Mouse (Mus musculus) retina, postnatal 1 day (tissue): Measurements from ENCODE around the gene Ms4a6b.
"Not testable (repeated sequence)": the region's sequence is repeated elsewhere in the genome, so short reads cannot be mapped to it uniquely, and the experiment has no call there.

ENCODE experiments used
- DNase-seq: peaks from one replicate; pipeline ENCODE4 v3.0.0-alpha.2; 2012

Ms4a6b gene

DNA sequence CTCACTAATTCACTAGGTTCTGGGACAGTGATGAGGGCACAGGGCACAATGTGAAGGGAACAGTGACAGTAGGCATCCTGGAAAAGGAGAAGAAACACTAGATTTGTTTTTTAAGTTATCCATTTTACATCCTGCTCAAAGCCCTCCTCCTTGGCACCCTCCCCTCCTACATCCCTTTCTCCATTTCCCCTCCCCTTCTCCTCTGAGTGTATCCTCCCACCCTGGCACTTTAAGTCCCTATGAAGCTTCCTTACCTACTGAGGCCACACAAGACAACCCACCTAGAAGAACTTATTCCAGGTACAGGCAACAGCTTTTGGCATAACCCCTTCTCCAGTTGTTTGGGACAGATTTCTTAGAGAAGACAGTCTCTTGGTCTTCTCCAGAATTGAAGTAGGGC is at the start of gene Ms4a6b:
TSS of gene Ms4a6b (plus strand) at position 267 of the 400 bp plus-strand sequence.
- no peak for DNase-seq

DNA sequence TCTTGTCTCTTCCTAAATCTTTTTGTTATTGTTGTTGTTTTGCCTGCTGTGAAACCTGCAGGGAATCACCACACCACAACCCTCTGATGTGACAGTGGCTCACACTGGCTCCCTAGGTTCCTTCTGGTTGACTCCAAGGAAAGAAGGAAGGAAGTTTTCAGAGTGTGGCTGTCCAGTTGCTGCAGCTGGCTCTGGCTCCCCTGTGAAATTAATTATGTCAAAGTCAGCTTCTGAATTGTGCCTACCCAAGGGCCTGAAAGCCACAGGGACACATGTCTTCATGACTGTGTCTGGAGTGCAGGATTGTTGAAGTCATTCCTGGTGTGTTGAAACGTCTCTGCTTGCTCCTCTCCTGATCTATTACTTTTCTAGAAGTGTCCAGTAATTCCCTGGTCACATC is 48.0 kb upstream of the Ms4a6b start:
- not testable (repeated sequence) for DNase-seq

DNA sequence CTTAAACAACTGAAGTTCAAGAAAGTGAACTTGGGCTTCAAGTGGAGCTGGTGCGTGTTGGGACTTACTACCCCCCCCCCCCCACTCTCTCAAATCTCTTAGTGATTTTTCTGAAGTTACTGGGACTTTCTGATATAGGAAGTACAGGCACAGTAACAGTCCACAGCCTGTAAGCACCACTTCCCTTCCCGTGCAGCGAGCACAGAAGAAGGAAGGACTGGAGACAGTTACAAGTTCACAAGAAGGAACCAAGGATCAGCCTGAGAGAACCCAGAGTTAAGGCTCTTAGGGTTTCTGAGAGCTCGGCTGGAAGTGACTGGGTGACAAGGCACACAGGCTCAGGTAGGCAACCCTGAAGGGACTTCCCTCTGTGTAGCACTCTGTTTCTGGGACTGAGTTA is 47.1 kb upstream of the Ms4a6b start, which contains the start of gene Ms4a6c:
TSS of gene Ms4a6c (plus strand) at position 152 of the 400 bp plus-strand sequence.
- DNase-seq: not testable (repeated sequence)

DNA sequence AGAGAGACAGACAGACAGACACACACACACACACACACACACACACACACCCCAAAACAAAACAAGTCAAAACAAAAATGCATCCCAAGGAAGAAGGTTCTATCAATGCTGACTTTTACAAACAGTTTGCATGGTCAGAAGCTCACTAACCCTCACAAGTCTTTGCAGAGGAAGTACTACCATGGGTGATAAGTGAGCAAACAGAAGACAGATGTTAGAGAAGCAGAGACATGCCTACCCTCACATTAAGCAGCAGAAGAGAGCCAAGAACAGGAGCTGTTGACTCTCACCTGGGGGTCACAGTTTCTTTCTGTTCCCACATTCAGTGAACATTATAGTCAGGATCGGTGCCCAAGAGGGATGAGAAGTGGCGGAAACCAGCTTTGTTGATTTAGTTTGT is 36.6 kb upstream of the Ms4a6b start:
- DNase-seq: no peak

DNA sequence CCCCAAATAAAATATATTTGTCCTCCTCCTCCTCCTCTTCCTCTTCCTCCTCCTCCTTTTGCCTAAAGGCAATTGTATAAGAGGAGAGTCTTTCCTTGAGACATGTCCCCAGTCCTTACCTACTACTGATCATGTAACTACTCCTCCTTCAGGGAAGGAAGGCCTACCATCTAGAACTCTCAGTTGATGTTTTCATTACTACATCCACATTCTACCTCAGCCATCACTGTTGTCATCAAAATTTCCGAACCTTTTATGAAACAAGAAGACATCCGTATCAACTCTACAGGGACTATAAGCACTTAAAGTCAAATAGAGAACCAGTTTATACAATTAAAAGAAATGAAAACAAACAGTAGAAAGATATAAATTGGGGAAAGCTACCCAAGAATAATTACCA is 33.6 kb upstream of the Ms4a6b start:
- DNase-seq: no peak

DNA sequence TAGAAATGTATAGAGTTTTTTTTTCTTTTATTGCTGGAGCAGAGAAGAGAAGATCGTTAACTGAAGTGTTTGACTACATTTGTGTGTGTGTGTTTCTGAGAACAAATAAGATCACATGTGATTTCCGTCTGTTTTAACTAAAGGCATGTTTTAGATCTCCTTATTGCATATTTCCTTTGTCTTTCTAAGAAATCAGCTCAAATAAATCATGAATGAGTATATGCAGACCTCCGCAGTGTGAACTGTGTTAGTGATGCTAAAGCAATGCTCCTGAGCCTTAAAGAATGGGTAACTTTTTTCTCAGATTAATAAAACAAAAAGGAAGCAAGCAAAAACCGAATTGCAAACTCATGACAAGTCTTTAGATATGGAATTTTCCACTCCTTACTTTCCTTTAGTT is 32.4 kb upstream of the Ms4a6b start:
- no peak for DNase-seq

DNA sequence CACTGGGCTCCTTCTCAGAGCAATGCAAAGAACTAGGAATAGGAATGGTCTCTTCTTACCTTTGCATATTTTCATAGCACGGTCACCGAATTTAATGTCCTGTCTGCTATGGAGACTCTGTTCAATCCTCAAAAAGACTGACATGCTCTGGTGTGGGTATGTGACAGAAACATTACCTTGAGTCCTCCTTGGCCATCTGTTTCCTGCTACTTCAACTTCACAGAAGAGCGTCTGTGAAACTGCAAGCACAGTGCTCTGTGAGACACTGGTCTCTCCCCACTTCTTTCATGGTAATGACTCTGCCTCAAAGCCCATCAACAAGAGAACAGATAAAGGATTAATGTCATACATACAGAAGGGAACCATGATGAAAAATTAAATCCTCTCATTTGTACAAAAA is 31.9 kb upstream of the Ms4a6b start:
- DNase-seq: no peak

DNA sequence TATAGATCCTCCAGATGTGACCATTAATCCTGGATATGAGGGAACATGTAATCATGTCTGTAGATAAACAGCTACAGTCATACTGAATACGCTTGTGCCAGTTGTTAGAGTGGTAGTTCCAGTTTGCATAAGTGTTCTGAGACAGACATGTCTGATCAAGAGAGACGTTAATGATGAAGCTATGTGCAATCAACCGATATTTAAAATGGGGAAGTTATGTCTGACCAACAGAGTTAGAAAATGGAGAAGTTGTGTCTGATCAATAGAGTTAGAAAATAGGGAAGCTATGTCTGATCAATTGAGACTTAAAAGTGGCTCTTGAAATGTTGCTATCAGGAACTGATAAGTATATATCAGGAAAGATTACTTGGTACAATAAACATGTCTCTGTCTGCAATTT is 31.0 kb upstream of the Ms4a6b start:
- no peak for DNase-seq

DNA sequence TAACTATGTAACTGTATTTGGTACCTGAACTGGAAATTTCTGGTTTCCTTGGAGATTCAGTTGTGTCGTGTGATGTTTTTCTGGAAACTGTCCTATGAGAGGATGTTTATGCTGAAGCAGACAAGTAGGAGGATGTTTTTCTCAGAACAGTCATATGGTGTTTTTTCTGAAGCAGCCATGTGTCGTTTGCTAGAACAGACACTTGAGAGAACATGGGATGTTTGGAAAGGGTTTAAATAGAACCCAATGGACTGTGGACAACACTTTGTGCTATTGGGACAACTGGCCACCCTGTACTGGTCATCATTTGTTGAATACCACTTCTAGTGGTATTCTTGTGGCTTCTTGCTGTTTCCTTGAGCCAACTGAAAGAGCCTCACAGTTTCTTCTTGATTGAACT is 30.6 kb upstream of the Ms4a6b start, which contains the start of gene Gm8369:
TSS of gene Gm8369 (plus strand) at position 193 of the 400 bp plus-strand sequence.
- no peak for DNase-seq

DNA sequence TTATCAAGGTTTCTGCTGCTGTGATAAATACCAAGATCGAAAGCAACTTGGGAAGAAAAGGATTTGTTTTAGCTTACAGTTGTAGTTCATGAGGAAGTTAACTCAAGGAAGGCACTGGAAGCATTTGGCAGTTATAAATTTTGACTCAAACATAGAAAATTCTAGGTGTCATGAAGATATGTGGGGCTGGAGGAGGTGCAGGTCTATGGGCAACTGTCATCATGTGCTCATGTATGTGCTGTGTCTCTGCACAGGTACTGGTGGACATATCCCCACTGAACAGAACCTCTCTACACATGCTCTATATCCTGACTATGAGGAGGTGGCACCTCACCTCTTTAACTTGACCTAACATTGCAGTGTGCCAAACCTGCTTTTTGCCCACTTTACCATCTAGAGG is 29.7 kb upstream of the Ms4a6b start:
- DNase-seq: no peak

DNA sequence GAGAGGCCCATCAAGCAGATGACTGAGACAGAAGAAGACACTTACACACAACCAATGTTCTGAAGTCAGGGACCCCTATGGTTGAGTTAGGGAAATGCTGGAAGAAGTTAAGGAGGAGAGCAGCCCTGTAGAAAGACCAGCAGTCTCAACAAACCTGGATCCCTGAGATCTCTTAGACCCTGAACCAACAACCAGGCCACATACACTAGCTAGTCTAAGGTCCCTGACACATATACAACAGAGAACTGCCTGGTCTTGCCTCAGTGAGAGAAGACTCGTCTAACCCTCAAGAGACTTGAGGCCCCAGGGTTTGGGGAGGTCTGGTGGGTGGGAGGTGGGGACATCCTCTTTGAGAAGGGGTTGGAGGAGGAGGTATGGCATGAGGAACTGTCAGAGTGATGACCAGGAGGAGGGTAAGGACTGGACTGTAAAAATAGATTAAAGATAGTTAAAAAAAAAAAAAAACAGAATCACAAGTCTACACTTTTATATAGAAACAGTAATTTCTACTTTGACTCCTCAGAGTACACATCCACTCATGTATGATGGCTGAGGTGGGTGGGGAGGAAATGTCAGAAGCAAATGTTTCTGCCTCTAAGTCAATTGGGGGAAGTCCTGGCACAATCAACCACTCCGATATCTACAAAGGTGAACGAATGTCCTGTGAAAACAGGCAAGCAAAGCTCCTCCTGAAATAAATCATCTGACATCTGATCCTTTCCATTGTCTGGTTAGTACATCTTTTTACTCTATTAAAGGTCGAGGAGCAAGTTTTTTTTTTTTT is 24.7 kb upstream of the Ms4a6b start:
- DNase-seq: no peak

DNA sequence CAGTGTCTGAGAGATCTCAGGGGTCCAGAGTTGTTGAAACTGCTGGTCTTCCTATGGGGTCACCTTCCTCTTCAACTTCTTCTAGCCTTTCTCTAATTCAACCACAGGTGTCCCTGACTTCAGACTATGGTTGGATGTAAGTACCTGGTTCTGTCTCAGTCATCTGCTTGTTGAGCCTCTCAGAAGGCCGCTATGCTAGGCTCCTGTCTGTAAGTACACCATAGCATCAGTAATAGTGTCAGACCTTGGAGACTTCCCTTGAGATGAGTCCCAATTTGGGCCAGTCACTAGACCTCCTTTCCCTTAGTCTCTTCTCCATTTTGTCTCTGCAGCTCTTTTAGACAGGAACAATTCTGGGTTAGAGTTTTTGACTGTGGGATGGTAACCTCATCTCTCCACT is 23.6 kb upstream of the Ms4a6b start:
- no peak for DNase-seq

DNA sequence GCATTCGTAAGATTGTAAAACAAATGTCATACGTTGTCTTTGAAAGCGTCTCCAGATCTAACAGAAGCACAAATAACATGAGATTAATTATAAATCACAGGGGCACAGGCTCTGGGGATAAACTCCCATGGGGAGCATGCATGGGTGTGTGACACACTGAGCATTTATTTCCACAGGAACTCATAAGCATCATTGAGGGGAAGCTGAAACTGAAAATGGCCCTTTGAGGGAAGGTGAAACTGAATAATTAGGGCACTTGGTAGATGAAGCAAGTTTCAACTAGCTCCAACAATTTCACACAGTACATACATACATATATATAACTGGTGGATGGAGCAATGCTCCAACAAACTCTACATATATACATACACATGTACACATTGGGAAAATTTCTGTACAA is 21.8 kb upstream of the Ms4a6b start:
- DNase-seq: no peak

DNA sequence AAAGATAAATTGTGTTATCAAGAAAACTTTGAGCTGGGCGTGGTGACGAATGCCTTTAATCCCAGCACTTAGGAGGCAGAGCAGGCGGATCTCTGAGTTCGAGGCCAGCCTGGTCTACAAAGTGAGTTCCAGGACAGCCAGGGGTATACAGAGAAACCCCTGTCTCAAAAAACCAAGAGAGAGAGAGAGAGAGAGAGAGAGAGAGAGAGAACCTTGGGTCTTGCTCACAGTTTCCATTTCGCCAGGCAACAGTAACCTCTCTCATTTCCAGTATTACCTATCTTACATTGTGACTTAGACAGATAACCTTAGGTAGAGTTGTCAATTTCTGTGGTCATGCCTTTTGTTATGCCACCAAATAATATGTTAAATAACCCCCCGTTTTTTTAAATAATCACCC is 20.0 kb upstream of the Ms4a6b start:
- no peak for DNase-seq

DNA sequence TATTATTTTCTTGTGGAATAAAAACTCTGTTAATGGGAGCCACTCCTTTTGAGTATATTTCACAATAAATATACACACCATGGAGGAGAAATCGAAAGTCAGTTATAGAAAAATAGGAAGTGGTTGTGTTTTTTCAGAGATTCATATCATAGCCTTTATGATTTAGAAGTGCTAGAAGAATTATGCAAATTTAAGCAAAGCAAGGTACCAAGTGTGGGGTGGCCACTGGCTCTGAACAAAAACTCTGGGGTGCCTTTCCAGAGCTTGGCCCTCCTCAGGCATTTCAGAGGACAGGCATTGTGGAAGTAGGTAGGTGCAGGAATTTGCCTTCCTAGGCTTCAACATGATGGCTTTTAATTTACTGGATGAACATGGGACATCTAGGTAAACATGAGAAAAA is 19.0 kb upstream of the Ms4a6b start:
- DNase-seq: not testable (repeated sequence)

DNA sequence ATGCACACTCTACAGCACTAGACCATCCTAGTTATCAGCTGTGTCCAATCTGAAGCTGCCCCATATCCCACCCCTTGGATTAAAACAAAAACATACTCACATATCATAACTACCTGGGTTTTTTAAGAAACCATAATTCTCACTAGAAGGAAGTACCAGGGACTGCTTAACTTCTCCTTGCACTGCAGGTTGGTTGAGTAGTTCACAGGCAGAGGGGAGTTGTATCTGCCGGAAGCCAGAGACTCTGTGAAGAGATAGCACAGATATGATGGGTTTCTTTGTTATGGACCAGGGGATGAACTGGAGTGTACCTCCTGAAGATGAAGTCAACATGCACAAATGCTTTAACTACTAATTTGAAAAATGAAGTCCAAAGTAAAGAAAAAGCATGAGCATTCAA is 15.5 kb upstream of the Ms4a6b start:
- DNase-seq: no peak

DNA sequence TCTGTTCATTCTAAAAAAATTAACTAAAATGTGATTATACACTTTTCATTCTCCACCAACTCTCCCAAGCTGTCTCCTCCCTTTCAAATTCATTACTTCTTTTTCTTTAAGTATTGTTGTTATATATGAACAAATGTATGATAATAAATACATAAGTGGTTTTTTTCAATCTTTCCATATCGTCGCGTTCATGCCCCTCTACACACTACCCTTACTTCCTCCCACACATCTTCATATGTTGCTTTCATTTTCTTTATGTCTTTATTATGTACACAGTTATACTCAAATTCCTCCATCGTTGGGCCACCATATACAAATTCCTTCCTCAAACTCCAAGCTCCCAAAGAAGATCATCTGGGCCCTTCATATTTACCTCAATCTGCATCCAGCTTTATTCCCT is 15.0 kb upstream of the Ms4a6b start:
- no peak for DNase-seq

DNA sequence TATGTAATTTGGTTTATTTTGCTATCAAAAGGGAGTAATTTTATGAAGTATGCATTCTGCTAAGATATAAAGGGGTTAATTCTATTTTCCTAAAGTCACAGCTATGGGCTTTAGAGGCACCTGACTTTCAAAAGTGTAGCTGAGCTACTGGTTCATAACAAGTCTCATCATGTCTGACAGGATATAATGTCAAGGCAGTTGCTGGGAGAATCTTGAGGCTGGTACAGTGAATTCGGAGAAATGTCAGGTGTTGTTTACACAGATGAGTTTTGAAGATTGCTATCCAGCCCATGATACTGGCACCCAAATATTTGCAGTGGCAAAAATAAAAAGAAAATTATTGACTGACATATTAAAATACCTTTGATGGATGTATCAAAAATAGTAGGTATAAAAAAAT is 11.5 kb upstream of the Ms4a6b start:
- DNase-seq: no peak

DNA sequence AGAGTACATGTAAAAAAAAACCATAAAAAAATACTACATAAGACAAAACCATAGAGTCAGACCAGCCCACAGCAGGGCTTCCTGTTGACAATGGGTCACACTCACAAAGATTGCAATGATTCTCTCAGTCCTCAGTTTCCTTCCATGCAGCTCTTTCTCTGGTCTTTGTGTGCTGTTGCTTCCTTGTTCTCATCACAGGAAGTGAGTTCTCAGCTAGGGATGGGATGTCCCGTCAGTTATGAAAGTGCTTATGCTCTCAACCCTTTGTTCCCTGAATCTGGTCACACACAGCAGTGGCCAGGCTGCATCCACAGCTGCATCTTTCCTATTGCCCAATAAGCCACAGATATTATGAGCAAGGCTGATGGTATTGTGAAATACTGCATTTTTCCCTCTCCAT is 2.9 kb upstream of the Ms4a6b start:
- DNase-seq: no peak

DNA sequence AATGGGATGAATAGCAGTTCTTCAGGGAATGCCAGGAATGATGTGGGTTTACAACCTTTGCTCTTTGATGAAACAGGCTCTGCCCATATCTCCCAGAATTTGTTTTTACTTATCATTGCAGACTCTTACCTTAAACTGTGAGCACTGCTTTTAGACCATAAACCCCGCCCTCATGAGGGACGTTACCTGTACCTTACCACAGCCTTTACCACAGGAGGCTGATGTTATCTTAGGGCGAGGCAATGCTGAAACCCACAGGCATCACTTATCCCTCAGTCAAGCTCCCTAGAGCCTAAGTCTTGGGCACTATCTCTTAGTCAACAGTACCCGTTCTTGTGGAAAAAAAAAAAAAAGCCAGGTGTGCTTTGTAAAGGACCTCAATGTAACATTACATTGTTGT is 533 bp downstream of the Ms4a6b start:
- no peak for DNase-seq

DNA sequence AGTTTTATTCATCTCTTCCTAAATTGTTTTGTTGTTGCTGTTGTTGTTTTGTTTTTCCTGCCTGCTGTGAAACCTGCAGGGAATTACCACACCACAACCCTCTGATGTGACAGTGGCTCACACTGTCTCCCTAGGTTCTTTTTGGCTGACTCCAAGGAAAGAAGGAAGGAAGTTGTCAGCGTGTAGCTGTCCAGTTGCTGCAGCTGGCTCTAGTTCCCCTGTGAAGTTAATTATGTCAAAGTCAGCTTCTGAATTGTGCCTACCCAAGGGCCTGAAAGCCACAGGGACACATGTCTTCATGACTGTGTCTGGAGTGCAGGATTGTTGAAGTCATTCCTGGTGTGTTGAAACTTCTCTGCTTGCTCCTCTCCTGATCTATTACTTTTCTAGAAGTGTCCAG is 1.1 kb downstream of the Ms4a6b start:
- not testable (repeated sequence) for DNase-seq

DNA sequence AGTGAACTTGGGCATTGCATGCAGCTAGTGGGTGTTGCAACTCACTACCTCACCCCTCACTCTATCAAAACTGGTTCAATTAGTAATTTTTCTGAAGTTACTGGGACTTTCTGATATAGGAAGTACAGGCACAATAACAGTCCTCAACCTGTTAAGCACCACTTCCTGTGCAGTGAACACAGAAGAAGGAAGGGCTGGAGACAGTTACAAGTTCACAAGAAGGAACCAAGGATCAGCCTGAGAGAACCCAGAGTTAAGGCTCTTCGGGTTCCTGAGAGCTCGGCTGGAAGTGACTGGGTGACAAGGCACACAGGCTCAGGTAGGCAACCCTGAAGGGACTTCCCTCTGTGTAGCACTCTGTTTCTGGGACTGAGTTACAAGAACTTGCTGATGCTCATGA is 2.0 kb downstream of the Ms4a6b start:
- DNase-seq: not testable (repeated sequence)

DNA sequence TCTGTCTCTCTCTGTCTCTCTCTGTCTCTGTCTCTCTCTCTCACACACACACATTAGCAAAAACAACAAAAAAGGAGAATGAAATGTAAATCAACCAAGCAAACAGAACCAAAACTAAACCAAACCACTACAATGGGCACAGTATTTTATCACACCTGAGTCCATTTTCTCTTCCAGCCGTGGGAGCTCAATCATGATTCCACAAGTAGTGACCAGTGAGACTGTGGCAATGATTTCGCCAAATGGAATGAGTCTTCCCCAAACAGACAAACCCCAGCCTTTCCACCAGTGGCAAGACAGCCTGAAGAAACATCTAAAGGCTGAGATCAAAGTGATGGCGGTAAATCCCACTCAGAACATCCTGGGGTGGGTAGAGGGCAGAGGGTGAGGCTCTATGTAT is 3.8 kb downstream of the Ms4a6b start:
- DNase-seq: no peak

DNA sequence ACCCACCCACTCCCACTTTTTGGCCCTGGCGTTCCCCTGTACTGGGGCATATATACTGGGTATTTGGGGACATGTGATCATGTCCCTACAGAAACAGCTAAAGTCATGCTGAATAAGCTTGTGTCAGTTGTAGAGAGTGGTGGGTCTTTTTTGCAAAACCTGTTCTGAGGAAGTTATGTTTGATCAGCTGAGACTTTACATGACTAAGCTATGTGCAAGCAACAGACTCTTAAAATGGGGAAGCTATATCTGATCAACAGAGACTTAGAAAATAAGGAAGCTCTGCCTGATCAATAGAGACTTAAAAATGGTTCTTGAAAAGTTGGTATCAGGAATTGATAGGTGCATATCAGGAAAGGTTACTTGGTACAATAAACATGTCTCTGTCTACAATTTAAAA is 17.1 kb downstream of the Ms4a6b start:
- DNase-seq: no peak

DNA sequence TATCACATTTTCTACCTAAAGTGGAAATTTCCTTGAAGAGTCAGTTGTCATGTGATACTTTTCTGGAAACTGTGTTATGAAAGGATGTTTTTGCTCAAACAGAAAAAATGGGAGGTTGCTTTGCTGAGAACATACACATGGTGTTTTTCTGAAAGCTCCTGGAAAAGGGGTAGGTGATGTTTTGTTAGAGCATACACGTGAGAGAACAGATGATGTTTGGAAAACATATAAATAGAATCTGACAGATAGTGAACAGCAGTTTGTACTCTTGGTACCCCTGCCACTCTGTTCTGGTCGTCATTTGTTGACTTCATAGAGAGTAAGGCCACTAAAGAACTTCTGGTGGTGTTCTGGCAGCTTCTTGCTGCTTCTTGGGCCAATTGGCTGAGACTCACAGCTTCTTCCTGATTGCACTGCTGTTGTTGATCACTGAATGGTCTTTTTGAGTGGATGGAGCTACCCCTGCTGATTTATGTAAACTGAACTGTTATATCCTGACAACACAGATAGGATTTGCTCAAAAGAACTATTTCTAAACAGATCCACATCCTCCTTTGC is 17.7 kb downstream of the Ms4a6b start:
- DNase-seq: no peak
